Mouse (Mus musculus) neural tube, embryonic 10.5 days (tissue): ENCODE data around the gene Prdm1.
A peak's percentile ranks its signal among the peaks of the same experiment; 100 is the strongest.

Experiments used
- DNase-seq: peaks from one replicate; pipeline ENCODE4 v3.0.0-alpha.2; 2017; ENCODE audit warnings: low spot score; ENCODE audit errors: extremely low spot score

Prdm1 gene

GRCm38 (mm10) chr10:44493818-44494492 is 34.3 kb downstream of the Prdm1 start:
- no peak for DNase-seq

GRCm38 (mm10) chr10:44492815-44493525 is 35.3 kb downstream of the Prdm1 start:
- DNase-seq, result no peak

- DNase-seq, result no peak
Measured at GRCm38 (mm10) chr10:44490899-44491422, 37.3 kb downstream of the Prdm1 start.

- no peak for DNase-seq
Measured at GRCm38 (mm10) chr10:44487132-44487531, 41.2 kb downstream of the Prdm1 start.

GRCm38 (mm10) chr10:44484077-44484476 is 44.2 kb downstream of the Prdm1 start:
- DNase-seq, result no peak

- DNase-seq, result no peak
Measured at GRCm38 (mm10) chr10:44483116-44483515, 45.2 kb downstream of the Prdm1 start.

- no peak for DNase-seq
Measured at GRCm38 (mm10) chr10:44481379-44481778, 46.9 kb downstream of the Prdm1 start.

- no peak for DNase-seq
Measured at GRCm38 (mm10) chr10:44479286-44479685, 49.0 kb downstream of the Prdm1 start.

GRCm38 (mm10) chr10:44478091-44478490 is 50.2 kb downstream of the Prdm1 start:
- DNase-seq, result no peak

GRCm38 (mm10) chr10:44477240-44477639 is 51.1 kb downstream of the Prdm1 start:
- DNase-seq, result no peak

- no peak for DNase-seq
Measured at GRCm38 (mm10) chr10:44476523-44476922, 51.8 kb downstream of the Prdm1 start.

GRCm38 (mm10) chr10:44475376-44475775 is 52.9 kb downstream of the Prdm1 start:
- no peak for DNase-seq

- no peak for DNase-seq
Measured at GRCm38 (mm10) chr10:44474256-44474655, 54.0 kb downstream of the Prdm1 start.

- no peak for DNase-seq
Measured at GRCm38 (mm10) chr10:44465618-44466017, 62.7 kb downstream of the Prdm1 start.

- no peak for DNase-seq
Measured at GRCm38 (mm10) chr10:44464563-44464962, 63.7 kb downstream of the Prdm1 start.

- DNase-seq, result no peak
Measured at GRCm38 (mm10) chr10:44463856-44464255, 64.4 kb downstream of the Prdm1 start.

- no peak for DNase-seq
Measured at GRCm38 (mm10) chr10:44462351-44462750, 66.0 kb downstream of the Prdm1 start.

GRCm38 (mm10) chr10:44461063-44461462 is 67.2 kb downstream of the Prdm1 start:
- no peak for DNase-seq

- DNase-seq, result no peak
Measured at GRCm38 (mm10) chr10:44460095-44460810, 68.0 kb downstream of the Prdm1 start.

GRCm38 (mm10) chr10:44459321-44460000 is 68.8 kb downstream of the Prdm1 start:
- no peak for DNase-seq

GRCm38 (mm10) chr10:44458534-44459315 is 69.6 kb downstream of the Prdm1 start:
- peak; percentile 78 for DNase-seq
